Mouse (Mus musculus): Measurements from ENCODE around the gene Tas1r3. TPM values are rescaled to one million over a fixed set of nuclear protein-coding genes. Genes with fewer than 3 reads are reported as not detected.

Gene Tas1r3
- polyA plus RNA-seq, 1 experiment from 2014 or later = 0.11 TPM

DNA sequence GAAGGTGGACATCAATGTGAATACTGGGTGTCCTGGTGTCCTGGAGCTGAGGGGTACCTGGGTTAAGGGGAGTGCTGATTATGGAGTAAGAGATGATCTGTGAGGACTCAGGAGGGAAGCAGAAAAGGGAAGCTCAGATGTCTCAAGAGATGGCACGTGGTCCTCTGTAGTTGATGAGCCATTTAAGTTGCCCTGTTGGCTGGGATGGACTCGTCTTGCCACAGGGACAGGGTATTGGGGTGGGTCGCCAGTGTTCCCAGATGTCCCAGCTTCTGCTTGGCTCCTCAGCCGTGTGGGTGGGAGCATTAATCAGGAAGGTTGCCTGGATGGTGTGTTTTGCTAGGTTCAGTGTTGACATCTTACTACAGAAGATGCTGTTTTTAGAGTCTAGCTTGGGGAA lies 29.9 kb downstream of the Tas1r3 start:
- Histone ChIP-seq H3K4me1 (replicated peaks; ENCODE audit: control insufficient read depth, insufficient read depth) (no peaks in the 10 kb centered on the region), H3K36me3 (ENCODE audit: control insufficient read depth, insufficient read depth, low read length) (no peaks in the 10 kb centered on the region), H3K4me3 (ENCODE audit: low read depth, low read length) (no peak overlapping the region), H3K27me3 (ENCODE audit: control insufficient read depth, insufficient read depth, low read length) (no peaks in the 10 kb centered on the region), H3K9ac (ENCODE audit: low read length) (no peak overlapping the region), H3K9me3 (ENCODE audit: control insufficient read depth, low read length) (no peaks in the 10 kb centered on the region), H3K4me2 (replicated peaks; ENCODE audit: low read depth) (no peak overlapping the region), H3K27ac (replicated peaks) (no peak overlapping the region)
- ATAC-seq (ENCODE audit: low FRiP score, low TSS enrichment) (no peak), DNase-seq (ENCODE audit: low spot score) (no peak)
- WGBS = 79% methylated on average over 4 of the region's 4 CpGs
- TF ChIP-seq CTCF (IDR thresholded peaks at IDR 0.05; ENCODE audit: low read depth) (no peak), EP300 (optimal IDR thresholded peaks at IDR 0.05) (no peak)

DNA sequence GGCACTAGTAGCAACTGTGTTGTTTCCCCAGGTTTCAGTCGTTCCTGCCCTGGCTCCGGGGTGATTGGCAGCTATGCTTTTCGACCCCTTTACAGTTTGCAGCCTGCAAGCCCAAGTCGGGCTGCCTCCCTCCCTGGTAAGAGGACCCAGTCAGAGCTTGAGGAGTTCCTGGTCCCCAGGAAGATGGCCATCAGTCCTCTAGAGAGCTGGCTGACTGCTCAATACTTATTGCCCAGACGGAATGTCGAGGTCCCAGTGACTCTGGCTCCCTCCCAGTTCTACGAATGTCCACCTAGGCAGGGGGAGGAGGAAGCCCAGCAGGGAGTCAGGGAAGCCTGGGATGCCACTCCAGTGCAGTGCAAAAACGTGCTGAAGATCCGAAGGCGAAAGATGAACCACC lies 30.8 kb downstream of the Tas1r3 start:
- H3K9ac ChIP-seq (ENCODE audit: low read length) = peak overlapping the region; percentile 85
- H3K27ac ChIP-seq (replicated peaks) = peak overlapping the region; percentile 85; the same call in 1 of the 2 replicates
- no peaks in the 10 kb centered on the region for H3K36me3 ChIP-seq (ENCODE audit: control insufficient read depth, insufficient read depth, low read length)
- WGBS = 54% methylated on average over 10 of the region's 10 CpGs
- no peak for DNase-seq (ENCODE audit: low spot score)
- H3K4me3 ChIP-seq (ENCODE audit: low read depth, low read length) = peak overlapping the region; percentile 78
- no peaks in the 10 kb centered on the region for H3K9me3 ChIP-seq (ENCODE audit: control insufficient read depth, low read length)
- H3K4me1 ChIP-seq (replicated peaks; ENCODE audit: control insufficient read depth, insufficient read depth) = no peaks in the 10 kb centered on the region
- no peak for ATAC-seq (ENCODE audit: low FRiP score, low TSS enrichment)
- no peak for TF ChIP-seq CTCF (IDR thresholded peaks at IDR 0.05; ENCODE audit: low read depth)
- TF ChIP-seq EP300 (optimal IDR thresholded peaks at IDR 0.05) = no peak
- peak overlapping the region; percentile 93 for H3K4me2 ChIP-seq (replicated peaks; ENCODE audit: low read depth)
- H3K27me3 ChIP-seq (ENCODE audit: control insufficient read depth, insufficient read depth, low read length) = no peaks in the 10 kb centered on the region

DNA sequence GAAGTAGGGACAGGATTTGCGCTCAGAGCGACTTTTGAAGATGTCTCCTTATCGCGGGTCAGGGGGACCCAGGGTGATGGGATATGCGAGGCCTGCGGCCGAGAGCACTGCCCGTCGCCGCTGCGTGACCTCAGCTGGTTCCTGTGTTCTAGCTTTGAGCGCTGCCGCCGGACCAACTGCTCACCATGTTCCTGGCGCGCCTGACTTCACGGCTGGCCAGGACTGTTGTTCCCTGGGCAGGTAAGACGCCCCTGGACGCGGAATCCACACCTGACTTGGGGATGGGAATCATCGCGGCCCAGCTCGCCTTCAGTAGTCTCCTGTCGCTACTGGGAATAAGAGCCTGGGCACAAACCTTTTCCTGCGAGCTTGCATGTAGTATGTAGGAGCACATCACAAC lies 31.3 kb downstream of the Tas1r3 start:
- peak; percentile 62 for DNase-seq (ENCODE audit: low spot score)
- Histone ChIP-seq H3K9me3 (ENCODE audit: control insufficient read depth, low read length) (no peaks in the 10 kb centered on the region), H3K27ac (replicated peaks) (peak overlapping the region; percentile 85), H3K4me2 (replicated peaks; ENCODE audit: low read depth) (peak overlapping the region; percentile 93), H3K4me3 (ENCODE audit: low read depth, low read length) (peak overlapping the region; percentile 78), H3K9ac (ENCODE audit: low read length) (peak overlapping the region; percentile 85), H3K36me3 (ENCODE audit: control insufficient read depth, insufficient read depth, low read length) (no peaks in the 10 kb centered on the region), H3K27me3 (ENCODE audit: control insufficient read depth, insufficient read depth, low read length) (no peaks in the 10 kb centered on the region), H3K4me1 (replicated peaks; ENCODE audit: control insufficient read depth, insufficient read depth) (no peaks in the 10 kb centered on the region)
- WGBS = under 1% methylated on average over 25 of the region's 25 CpGs
- ATAC-seq (ENCODE audit: low FRiP score, low TSS enrichment) = peak; percentile 16
- TF ChIP-seq EP300 (optimal IDR thresholded peaks at IDR 0.05) = no peak
- no peak for TF ChIP-seq CTCF (IDR thresholded peaks at IDR 0.05; ENCODE audit: low read depth)

DNA sequence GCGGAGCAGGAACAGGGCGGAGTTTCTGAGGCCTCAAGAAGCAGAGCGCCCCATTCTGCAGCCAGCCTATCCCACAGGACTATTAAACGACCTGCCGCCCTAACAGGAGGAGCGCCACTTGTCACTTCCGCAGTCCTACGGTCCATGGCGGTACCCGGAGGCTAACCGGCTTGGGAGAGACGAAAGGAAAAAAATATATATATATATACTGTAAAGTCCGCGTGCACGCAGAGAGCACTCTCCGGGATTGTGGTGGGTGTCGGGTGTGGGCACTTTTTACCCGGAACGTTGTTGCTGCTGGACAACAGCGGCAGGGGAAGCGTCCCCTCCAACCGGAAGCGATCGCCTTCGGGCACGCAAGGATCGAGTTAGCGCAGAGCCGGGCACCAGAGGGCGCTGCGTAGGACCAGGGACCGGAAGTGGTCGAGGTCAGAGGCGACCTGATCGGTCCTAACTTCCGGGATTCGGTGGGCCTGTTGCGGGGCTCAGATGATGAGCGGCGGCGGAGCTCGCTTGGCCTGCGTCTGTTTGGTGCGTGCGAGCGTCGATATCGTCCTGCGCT lies 31.9 kb downstream of the Tas1r3 start, which contains the start of gene Aurkaip1:
Gene Aurkaip1 (plus strand): TSS at position 68 of the 562 bp plus-strand sequence.
- TF ChIP-seq CTCF (IDR thresholded peaks at IDR 0.05; ENCODE audit: low read depth) (peak; percentile 94), EP300 (optimal IDR thresholded peaks at IDR 0.05) (no peak)
- Histone ChIP-seq H3K4me1 (replicated peaks; ENCODE audit: control insufficient read depth, insufficient read depth) (no peaks in the 10 kb centered on the region), H3K9me3 (ENCODE audit: control insufficient read depth, low read length) (no peaks in the 10 kb centered on the region), H3K4me3 (ENCODE audit: low read depth, low read length) (peak within 1 kb of the TSS; percentile 78), H3K27ac (replicated peaks) (peak within 1 kb of the TSS; percentile 85), H3K9ac (ENCODE audit: low read length) (peak within 1 kb of the TSS; percentile 85), H3K36me3 (ENCODE audit: control insufficient read depth, insufficient read depth, low read length) (no peaks in the 10 kb centered on the region), H3K4me2 (replicated peaks; ENCODE audit: low read depth) (peak within 1 kb of the TSS; percentile 93), H3K27me3 (ENCODE audit: control insufficient read depth, insufficient read depth, low read length) (no peaks in the 10 kb centered on the region)
- DNase-seq (ENCODE audit: low spot score) (peak; percentile 96), ATAC-seq (ENCODE audit: low FRiP score, low TSS enrichment) (peak; percentile 93)
- WGBS = 0% methylated on average over 49 of the region's 49 CpGs

DNA sequence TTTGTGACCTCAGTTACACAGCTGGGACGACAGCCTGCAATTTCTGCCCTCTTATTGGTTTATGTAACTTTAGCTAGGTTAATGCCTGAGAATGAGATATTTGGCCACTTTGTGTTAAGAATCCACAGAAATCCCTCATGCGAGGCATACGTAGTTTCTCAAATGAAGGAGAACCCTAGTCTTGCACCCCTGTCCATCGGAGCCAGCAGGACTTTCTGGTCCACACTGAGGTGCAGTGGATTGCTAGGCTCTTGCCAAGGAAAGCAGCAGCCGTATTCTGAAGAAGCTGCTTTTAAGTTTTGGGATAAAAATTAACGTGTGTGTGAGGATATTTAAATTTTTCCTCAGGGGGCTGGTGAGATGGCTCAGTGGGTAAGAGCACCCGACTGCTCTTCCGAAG lies 32.6 kb downstream of the Tas1r3 start:
- H3K4me3 ChIP-seq (ENCODE audit: low read depth, low read length) = peak overlapping the region; percentile 78
- TF ChIP-seq EP300 (optimal IDR thresholded peaks at IDR 0.05) = no peak
- TF ChIP-seq CTCF (IDR thresholded peaks at IDR 0.05; ENCODE audit: low read depth) = no peak
- WGBS = 44% methylated on average over 8 of the region's 8 CpGs
- no peaks in the 10 kb centered on the region for H3K27me3 ChIP-seq (ENCODE audit: control insufficient read depth, insufficient read depth, low read length)
- DNase-seq (ENCODE audit: low spot score) = no peak
- H3K4me2 ChIP-seq (replicated peaks; ENCODE audit: low read depth) = peak overlapping the region; percentile 93
- no peaks in the 10 kb centered on the region for H3K36me3 ChIP-seq (ENCODE audit: control insufficient read depth, insufficient read depth, low read length)
- H3K9ac ChIP-seq (ENCODE audit: low read length) = no peak overlapping the region
- no peak for ATAC-seq (ENCODE audit: low FRiP score, low TSS enrichment)
- no peaks in the 10 kb centered on the region for H3K4me1 ChIP-seq (replicated peaks; ENCODE audit: control insufficient read depth, insufficient read depth)
- no peak overlapping the region; the same call in 1 of the 2 replicates for H3K27ac ChIP-seq (replicated peaks)
- H3K9me3 ChIP-seq (ENCODE audit: control insufficient read depth, low read length) = no peaks in the 10 kb centered on the region

DNA sequence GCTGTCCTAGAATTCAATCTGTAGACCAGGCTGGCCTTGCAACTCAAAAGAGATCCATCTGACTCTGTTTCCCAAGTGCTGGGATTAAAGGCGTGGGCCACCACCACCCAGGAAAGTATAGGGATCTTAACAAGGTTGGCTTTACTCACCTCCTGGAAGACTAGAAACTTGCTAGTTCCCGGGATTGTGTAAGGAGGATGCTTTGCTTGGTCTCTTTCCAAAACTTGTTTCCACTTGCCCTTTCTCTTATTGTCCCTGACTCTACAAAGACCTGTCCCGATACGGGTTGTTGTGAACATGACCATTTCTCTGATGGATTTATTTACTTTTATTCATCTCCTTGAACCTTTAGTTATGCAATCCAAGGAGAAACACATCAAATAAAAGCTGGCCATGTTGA lies 33.3 kb downstream of the Tas1r3 start:
- no peak for ATAC-seq (ENCODE audit: low FRiP score, low TSS enrichment)

More for the DNA sequence above, 33.3 kb downstream of the Tas1r3 start:
- H3K27ac ChIP-seq (replicated peaks) = no peak overlapping the region
- TF ChIP-seq CTCF (IDR thresholded peaks at IDR 0.05; ENCODE audit: low read depth) = no peak
- no peak for TF ChIP-seq EP300 (optimal IDR thresholded peaks at IDR 0.05)
- DNase-seq (ENCODE audit: low spot score) = no peak
- no peak overlapping the region for H3K9ac ChIP-seq (ENCODE audit: low read length)
- no peak overlapping the region for H3K4me2 ChIP-seq (replicated peaks; ENCODE audit: low read depth)
- peaks cover under 1% of the 10 kb centered on the region for H3K36me3 ChIP-seq (ENCODE audit: control insufficient read depth, insufficient read depth, low read length)
- H3K4me1 ChIP-seq (replicated peaks; ENCODE audit: control insufficient read depth, insufficient read depth) = no peaks in the 10 kb centered on the region
- no peak overlapping the region for H3K4me3 ChIP-seq (ENCODE audit: low read depth, low read length)
- no peaks in the 10 kb centered on the region for H3K9me3 ChIP-seq (ENCODE audit: control insufficient read depth, low read length)
- no peaks in the 10 kb centered on the region for H3K27me3 ChIP-seq (ENCODE audit: control insufficient read depth, insufficient read depth, low read length)
- 72% methylated on average over 4 of the region's 4 CpGs for WGBS
